Mouse (Mus musculus): ENCODE measurements at regions not wholly inside any gene's neighbourhood (a gene's known extent, or its start where the extent isn't known, plus 50 kb on each side); places are given as distances from the start of the nearest gene placed in this dataset.
A peak's percentile ranks its signal among the peaks of the same experiment; 100 is the strongest.

GRCm38 (mm10) chr5:93328059-93328458, 61.0 kb downstream of the Ccng2 start:
- no peak overlapping the region for H3K4me3 ChIP-seq
- no peak overlapping the region for H3K27ac ChIP-seq (replicated peaks)
- no peaks in the 10 kb centered on the region for H3K9me3 ChIP-seq
- H3K27me3 ChIP-seq (replicated peaks; ENCODE audit: low read depth, poor library complexity, severe bottlenecking), result no peaks in the 10 kb centered on the region
- H3K4me1 ChIP-seq, result no peaks in the 10 kb centered on the region
- 27% methylated on average over 7 of the region's 7 CpGs for WGBS
- peak; percentile 66 for DNase-seq (ENCODE audit: low spot score)
- no peaks in the 10 kb centered on the region for H3K36me3 ChIP-seq (replicated peaks)

GRCm38 (mm10) chr5:93330851-93331250, 63.8 kb downstream of the Ccng2 start:
- no peaks in the 10 kb centered on the region for H3K27me3 ChIP-seq (replicated peaks; ENCODE audit: low read depth, poor library complexity, severe bottlenecking)
- H3K4me1 ChIP-seq, result no peaks in the 10 kb centered on the region
- DNase-seq (ENCODE audit: low spot score), result no peak
- no peaks in the 10 kb centered on the region for H3K36me3 ChIP-seq (replicated peaks)
- 73% methylated on average over 2 of the region's 2 CpGs for WGBS
- no peak overlapping the region for H3K4me3 ChIP-seq
- H3K27ac ChIP-seq (replicated peaks), result no peak overlapping the region
- H3K9me3 ChIP-seq, result no peaks in the 10 kb centered on the region

GRCm38 (mm10) chr5:93353101-93353500, 86.0 kb downstream of the Ccng2 start:
- 77% methylated on average over 2 of the region's 2 CpGs for WGBS
- Histone ChIP-seq H3K9me3 (peaks cover 30% of the 10 kb centered on the region; the same call in 1 of the 2 replicates), H3K27ac (replicated peaks) (no peak overlapping the region), H3K36me3 (replicated peaks) (no peaks in the 10 kb centered on the region), H3K4me3 (no peak overlapping the region), H3K27me3 (replicated peaks; ENCODE audit: low read depth, poor library complexity, severe bottlenecking) (no peaks in the 10 kb centered on the region), H3K4me1 (no peaks in the 10 kb centered on the region)
- no peak for DNase-seq (ENCODE audit: low spot score)
